Mouse (Mus musculus) cerebellum, postnatal 4 days (tissue): ENCODE measurements at regions not wholly inside any gene's neighbourhood (a gene's known extent, or its start where the extent isn't known, plus 50 kb on each side); places are given as distances from the start of the nearest gene placed in this dataset.

ENCODE experiments used
- DNase-seq, 2 experiments: peaks; one replicate each; pipeline ENCODE4 v3.0.0; 2022; ENCODE audit warnings: low spot score in 2 of 2, mixed read lengths in 1 of 2

DNA sequence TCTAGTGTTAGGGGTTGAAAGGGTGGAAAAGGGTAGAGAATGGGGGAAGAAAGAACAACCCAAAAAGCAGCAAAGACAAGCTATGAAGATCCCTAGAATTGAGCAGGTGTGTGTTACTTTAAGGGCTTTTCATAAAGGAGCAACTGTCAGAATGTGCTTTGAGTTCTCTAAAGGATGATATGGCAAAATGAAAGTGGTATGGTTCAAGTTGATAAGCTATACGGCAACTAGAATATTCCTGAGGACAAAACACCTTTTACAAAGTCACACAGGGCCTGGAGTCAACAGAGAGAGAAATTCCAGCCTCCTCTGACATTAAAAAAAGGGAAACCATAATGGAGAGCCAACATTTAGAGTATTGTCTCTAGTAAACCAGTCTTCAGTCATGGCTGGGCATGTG lies 320.6 kb upstream of the Pard3b start:
- DNase-seq = no peak

GRCm38 (mm10) chr1:61321513-61322145 lies 317.0 kb upstream of the Pard3b start:
- no peak for DNase-seq

- DNase-seq = no peak
These were observed 307.2 kb upstream of the Pard3b start for GRCm38 (mm10) chr1:61331456-61331855.

DNA sequence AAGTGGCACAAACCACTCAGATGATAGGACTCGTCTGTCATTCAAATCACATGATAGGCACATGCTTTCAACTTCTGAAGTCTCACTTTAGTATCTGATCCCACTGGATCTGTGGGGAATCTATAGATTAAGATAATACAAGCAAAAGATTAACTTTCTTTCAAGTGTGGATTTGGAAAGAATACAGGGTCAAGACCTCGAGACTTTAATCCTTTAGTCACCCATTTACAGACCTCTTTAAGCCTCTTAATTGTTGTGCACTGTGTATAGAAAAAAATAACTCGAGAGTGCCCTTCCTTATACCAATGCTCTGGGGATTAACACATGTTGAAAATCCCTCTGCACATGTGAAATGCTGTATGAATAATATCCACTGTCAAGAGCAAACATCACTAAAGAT lies 306.7 kb upstream of the Pard3b start:
- no peak for DNase-seq

DNA sequence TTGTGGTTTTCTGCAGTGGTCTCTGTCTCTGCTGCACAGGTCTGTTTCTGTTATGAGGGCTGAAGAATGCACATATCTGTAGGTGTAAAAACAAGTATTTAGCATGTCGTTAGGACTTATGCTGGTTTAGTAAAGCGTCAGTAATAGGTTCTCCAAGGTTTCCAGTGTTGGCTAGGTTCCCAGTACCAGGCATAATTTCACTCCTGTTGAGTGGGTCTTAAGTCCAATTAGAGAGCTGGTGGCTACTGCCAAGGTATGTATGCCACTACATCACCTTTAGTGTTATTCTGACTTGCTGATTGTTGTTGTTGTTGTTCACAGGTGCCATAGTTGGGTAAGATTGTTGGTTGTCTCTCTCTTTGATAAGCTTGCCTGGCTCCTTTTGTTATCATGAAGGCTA lies 302.3 kb upstream of the Pard3b start:
- DNase-seq = no peak

- DNase-seq = no peak
These were observed 285.7 kb upstream of the Pard3b start for GRCm38 (mm10) chr1:61352921-61353320.

GRCm38 (mm10) chr1:61353481-61353880 lies 285.1 kb upstream of the Pard3b start:
- DNase-seq = no peak

- DNase-seq = no peak
These were observed 283.4 kb upstream of the Pard3b start for GRCm38 (mm10) chr1:61355241-61355640.

- peak in 1 of 2 experiments; percentile 70 for DNase-seq
These were observed 279.4 kb upstream of the Pard3b start for GRCm38 (mm10) chr1:61359011-61359930.

DNA sequence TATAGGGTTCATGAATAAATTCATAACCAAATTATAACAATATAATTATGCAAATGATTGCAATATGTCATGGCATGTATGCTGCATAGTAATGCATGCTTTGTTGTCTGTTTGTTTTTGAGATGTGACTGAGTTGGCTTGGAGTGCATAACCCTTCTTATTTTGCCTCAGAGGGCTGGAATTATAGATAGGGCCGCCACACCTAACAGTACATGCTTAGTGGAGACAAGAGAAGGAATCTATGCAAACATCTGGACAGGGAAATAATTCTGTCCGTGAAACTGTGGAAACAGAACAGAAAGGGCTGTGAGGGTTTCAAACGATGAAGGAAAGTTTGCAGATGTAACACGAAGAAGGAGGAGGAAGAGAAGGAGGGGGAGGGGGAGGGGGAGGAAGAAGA lies 266.0 kb upstream of the Pard3b start:
- no peak for DNase-seq

DNA sequence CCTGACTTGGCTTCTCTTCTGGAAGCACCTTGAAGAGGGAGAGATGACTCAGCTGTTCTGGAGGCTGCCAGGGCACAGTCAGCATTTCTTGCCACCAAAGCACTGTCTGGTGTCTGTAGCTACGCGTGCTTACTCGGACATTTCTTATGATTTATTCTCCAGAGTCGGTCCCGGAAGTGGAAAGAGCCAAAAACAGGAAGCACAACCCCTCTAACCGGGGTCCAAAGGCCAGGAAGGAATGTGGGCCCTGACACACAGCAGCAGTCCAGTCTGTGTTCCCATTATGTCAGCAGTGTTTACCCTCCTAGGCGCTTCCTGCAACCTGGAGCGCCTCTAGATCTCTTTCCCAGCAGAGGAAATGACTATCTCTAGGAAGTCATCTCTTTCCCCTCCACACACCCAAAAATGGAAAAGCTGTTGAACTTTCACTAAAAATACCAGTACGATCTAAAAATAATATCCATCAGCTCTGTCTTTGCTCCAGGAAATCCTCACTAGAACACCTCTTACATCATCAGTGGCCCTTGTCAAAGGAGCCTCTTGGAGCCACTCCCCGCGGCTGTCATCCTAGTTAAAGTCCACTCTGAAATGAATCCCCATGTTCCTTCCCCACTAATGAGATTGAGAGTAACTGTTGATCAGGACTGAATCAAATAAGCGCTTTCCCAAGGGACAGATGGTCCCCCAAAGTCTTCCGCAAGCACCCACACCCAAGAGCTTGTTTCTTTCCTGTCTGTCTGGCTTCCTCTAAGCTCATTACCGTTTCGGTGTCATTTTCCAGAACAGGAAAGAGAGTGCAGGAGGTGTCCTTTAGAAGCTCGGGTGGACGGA lies 264.7 kb upstream of the Pard3b start:
- DNase-seq = no peak

DNA sequence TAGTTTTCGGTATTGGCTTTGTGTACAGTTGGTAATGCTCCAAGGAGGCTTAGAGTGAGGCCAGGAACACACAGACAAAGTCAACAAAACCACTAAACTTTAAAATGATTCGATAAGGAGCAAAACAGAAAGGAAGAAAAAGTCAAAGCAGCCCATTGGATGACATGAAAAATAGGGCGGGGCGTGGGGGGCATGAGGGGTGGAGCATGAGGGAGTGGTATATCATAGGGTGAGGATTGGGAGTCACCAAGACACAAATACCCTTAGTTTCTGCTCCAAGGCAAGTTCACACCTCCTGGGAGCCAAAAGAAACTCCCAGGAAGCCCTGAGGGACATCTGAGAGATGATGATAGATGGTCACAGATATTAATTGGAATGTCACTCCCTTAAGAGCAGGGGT lies 262.2 kb upstream of the Pard3b start:
- DNase-seq = no peak

DNA sequence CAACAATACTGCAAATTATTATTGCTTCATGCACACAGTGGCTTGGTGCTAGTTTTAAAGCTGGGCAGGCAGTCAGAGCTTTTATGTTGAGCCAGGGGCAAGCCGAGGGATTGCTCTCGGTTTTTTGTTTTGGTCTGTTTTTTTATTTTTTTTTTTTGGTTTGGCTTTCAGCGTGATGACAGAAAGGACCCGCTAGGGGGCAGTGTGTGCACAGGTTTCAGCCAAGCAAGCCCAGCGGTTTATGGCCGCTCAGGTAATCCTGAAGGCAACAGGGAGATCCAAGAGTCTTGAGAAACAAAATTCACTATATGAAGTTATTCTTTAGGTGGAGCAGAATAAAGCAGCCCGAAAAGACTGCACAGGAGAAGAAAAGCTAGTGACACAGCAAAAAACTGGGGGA lies 261.6 kb upstream of the Pard3b start:
- peak; percentile 47 to 72 for DNase-seq

GRCm38 (mm10) chr1:61378240-61378639 lies 260.4 kb upstream of the Pard3b start:
- DNase-seq = no peak

- no peak for DNase-seq
These were observed 258.7 kb upstream of the Pard3b start for GRCm38 (mm10) chr1:61379771-61380517.

DNA sequence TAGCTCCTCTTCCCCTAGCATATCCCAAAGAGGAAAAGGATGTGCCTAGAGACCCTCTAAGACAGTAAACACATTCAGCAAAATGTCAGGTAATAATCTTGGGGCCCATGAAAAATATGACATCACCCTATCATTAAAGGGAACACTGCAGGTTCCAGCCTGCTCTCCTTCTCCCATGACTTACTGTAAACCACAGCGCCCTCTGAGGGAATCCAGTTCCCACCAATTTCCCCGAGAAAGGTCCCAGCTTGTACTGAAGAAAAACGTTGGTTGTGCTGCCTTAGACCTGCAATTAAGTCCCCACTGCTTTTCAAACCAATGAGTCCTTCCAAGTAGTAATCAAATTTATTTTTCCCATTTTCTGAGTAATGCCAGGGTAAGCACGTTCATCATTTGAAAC lies 251.0 kb upstream of the Pard3b start:
- no peak for DNase-seq

- peak in 1 of 2 experiments; percentile 58 for DNase-seq
These were observed 240.8 kb upstream of the Pard3b start for GRCm38 (mm10) chr1:61397796-61398195.

- no peak for DNase-seq
These were observed 236.3 kb upstream of the Pard3b start for GRCm38 (mm10) chr1:61402339-61402738.

GRCm38 (mm10) chr1:61407201-61407600 lies 231.4 kb upstream of the Pard3b start:
- no peak for DNase-seq

GRCm38 (mm10) chr1:61414772-61415171 lies 223.9 kb upstream of the Pard3b start:
- DNase-seq = no peak

GRCm38 (mm10) chr1:61415426-61416195 lies 223.0 kb upstream of the Pard3b start:
- no peak for DNase-seq
